Mouse (Mus musculus) midbrain, embryonic 11.5 days (tissue): ENCODE results near the gene Angptl8. TPM values are rescaled to one million over a fixed set of nuclear protein-coding genes. Genes with fewer than 3 reads are reported as not detected.
A peak's percentile ranks its signal among the peaks of the same experiment; 100 is the strongest.

Experiments used
- ATAC-seq: fragments of 200-750 bp; cut with Nextera tagmentation; 2 replicates; pipeline ENCODE4 v1.8.0; 2017; ENCODE audit warnings: moderate TSS enrichment, moderate library complexity; ENCODE audit not compliant: low FRiP score
- DNase-seq: peaks from one replicate; pipeline ENCODE4 v3.0.0; 2015; ENCODE audit warnings: low spot score; ENCODE audit errors: missing footprints
- H3K27ac ChIP-seq: fragments of 300-500 bp; sonication (generic); 2 replicates; pipeline ENCODE4 v1.5.1; 2014; ENCODE audit warnings: low read depth, low read length
- H3K27me3 ChIP-seq: fragments of 300-500 bp; sonication (generic); 2 replicates; pipeline ENCODE4 v1.6.1; 2014; ENCODE audit warnings: mild to moderate bottlenecking, low read length, moderate library complexity, mixed read lengths; ENCODE audit not compliant: control insufficient read depth, insufficient read depth
- H3K36me3 ChIP-seq: fragments of 300-500 bp; sonication (generic); 2 replicates; pipeline ENCODE4 v1.6.1; 2014; ENCODE audit warnings: mild to moderate bottlenecking, low read length, moderate library complexity, mixed read lengths; ENCODE audit not compliant: control insufficient read depth, insufficient read depth
- H3K4me1 ChIP-seq: fragments of 300-500 bp; sonication (generic); 2 replicates; pipeline ENCODE4 v1.6.1; 2014; ENCODE audit warnings: low read length; ENCODE audit not compliant: control insufficient read depth, insufficient read depth
- H3K4me2 ChIP-seq: fragments of 300-500 bp; sonication (generic); 2 replicates; pipeline ENCODE4 v1.6.1; 2014; ENCODE audit warnings: mild to moderate bottlenecking, moderate library complexity
- H3K4me3 ChIP-seq: fragments of 300-500 bp; sonication (generic); 2 replicates; pipeline ENCODE4 v1.5.1; 2014; ENCODE audit warnings: low read depth, low read length
- H3K9ac ChIP-seq: fragments of 300-500 bp; sonication (generic); 2 replicates; pipeline ENCODE4 v1.6.1; 2014; ENCODE audit warnings: low read length
- H3K9me3 ChIP-seq: fragments of 300-500 bp; sonication (generic); 2 replicates; pipeline ENCODE4 v1.6.1; 2016; ENCODE audit warnings: low read length; ENCODE audit not compliant: control insufficient read depth
- WGBS: fragments of 180-500 bp; shearing (Covaris S2); extraction: QIAGEN DNeasy Blood & Tissue Kit; methylation state at CpG from one replicate; pipeline ENCODE4 v1.1.7; 2014; 5-methylcytosine and 5-hydroxymethylcytosine counted together
- polyA plus RNA-seq: library from polyadenylated mRNA; unstranded; fragments of >200 nt; fragmentation: Nextera tagmentation; extraction: Ambion mirVana; gene quantifications from 2 replicates; pipeline ENCODE4 v1.2.1, GENCODE M21; 2014

Angptl8 gene
- polyA plus RNA-seq, 1 experiment from 2014 or later, result 0.22 TPM

DNA sequence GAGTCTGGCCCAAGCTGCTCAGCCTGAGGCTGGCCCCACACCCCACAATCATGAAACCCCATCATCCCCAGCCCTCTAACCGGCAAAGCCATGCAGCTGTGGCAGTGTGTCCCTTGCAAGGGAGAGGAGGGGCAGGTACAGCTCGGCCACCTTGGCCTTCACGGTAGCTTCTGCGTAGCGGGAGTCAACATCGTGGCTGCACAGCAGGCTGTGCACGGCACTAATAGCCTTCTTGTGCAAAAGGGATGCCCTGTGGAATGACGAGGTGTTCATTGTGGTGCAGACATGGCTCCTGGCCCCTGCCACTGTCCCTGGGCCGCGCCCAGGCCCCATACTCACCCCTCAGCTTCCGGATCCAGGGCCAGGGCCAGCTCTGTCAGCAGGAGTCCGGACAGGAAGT lies 15.1 kb upstream of the Angptl8 start:
- ATAC-seq, result no peak
- WGBS, result 92% methylated on average over 12 of the region's 12 CpGs

DNA sequence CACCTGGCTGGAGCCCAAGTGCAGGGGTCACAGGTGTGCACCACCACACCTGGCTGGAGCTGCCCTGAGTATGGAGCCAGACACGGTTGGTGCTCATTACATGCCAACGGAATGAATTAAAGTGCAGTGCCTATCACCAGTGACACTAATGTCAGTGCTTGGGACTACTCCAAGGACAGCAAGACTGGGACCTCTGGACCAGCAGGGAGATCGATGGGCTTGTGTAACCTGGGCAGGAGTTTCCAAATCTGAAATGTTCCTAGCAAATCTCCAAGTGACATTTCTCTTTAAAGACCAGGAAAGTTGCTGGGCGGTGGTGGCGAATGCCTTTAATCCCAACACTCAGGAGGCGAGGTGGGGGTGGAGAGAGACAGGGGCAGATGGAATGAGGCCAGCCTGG lies 12.6 kb upstream of the Angptl8 start:
- Histone ChIP-seq H3K9ac (no peak overlapping the region), H3K36me3 (no peaks in the 10 kb centered on the region), H3K4me1 (no peaks in the 10 kb centered on the region), H3K4me2 (no peak overlapping the region), H3K4me3 (no peak overlapping the region), H3K9me3 (no peaks in the 10 kb centered on the region), H3K27ac (no peak overlapping the region), H3K27me3 (no peaks in the 10 kb centered on the region)
- WGBS, result 82% methylated on average over 6 of the region's 6 CpGs
- DNase-seq (peak; percentile 57), ATAC-seq (no peak)

More for the DNA sequence above, 15.1 kb upstream of the Angptl8 start:
- H3K4me2 ChIP-seq, result no peak overlapping the region
- H3K27ac ChIP-seq, result no peak overlapping the region
- H3K4me3 ChIP-seq, result no peak overlapping the region
- H3K9me3 ChIP-seq, result no peaks in the 10 kb centered on the region
- DNase-seq, result peak; percentile 57
- no peaks in the 10 kb centered on the region for H3K27me3 ChIP-seq
- H3K9ac ChIP-seq, result no peak overlapping the region
- no peaks in the 10 kb centered on the region for H3K36me3 ChIP-seq
- no peaks in the 10 kb centered on the region for H3K4me1 ChIP-seq

- no peak overlapping the region for H3K4me3 ChIP-seq
- H3K9me3 ChIP-seq, result no peaks in the 10 kb centered on the region
- ATAC-seq (no peak), DNase-seq (no peak)
- WGBS, result 81% methylated on average over 4 of the region's 4 CpGs
- no peaks in the 10 kb centered on the region for H3K36me3 ChIP-seq
- H3K27ac ChIP-seq, result no peak overlapping the region
- H3K4me1 ChIP-seq, result no peaks in the 10 kb centered on the region
- no peak overlapping the region for H3K9ac ChIP-seq
- H3K27me3 ChIP-seq, result no peaks in the 10 kb centered on the region
- no peak overlapping the region for H3K4me2 ChIP-seq
These were observed 11.4 kb upstream of the Angptl8 start for GRCm38 (mm10) chr9:21823957-21824356.

DNA sequence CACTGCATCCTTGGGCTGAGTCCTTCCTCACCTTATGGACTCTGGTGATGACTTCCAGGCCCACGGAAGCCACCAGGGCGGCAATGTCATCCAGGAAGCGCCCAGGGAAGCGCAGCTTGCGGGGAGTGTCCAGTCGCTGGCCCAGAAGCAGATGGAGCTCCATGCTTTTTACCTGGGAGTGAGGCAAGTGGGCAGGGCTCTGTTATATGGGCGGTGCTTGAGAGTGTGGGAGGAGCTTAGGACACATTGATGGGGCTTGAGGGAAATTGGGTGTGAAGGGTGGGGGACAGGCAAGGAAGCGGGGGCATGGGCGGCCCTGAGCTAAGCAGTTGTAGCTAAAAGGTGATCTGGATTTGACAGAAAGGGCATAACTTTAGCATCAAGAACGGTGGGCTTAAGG lies 10.9 kb upstream of the Angptl8 start:
- H3K9ac ChIP-seq, result no peak overlapping the region
- no peak overlapping the region for H3K4me3 ChIP-seq
- peak; percentile 73 for DNase-seq
- no peak overlapping the region for H3K27ac ChIP-seq
- no peaks in the 10 kb centered on the region for H3K27me3 ChIP-seq
- no peaks in the 10 kb centered on the region for H3K9me3 ChIP-seq
- 59% methylated on average over 10 of the region's 10 CpGs for WGBS
- H3K36me3 ChIP-seq, result no peaks in the 10 kb centered on the region
- H3K4me1 ChIP-seq, result no peaks in the 10 kb centered on the region
- no peak for ATAC-seq
- no peak overlapping the region for H3K4me2 ChIP-seq

DNA sequence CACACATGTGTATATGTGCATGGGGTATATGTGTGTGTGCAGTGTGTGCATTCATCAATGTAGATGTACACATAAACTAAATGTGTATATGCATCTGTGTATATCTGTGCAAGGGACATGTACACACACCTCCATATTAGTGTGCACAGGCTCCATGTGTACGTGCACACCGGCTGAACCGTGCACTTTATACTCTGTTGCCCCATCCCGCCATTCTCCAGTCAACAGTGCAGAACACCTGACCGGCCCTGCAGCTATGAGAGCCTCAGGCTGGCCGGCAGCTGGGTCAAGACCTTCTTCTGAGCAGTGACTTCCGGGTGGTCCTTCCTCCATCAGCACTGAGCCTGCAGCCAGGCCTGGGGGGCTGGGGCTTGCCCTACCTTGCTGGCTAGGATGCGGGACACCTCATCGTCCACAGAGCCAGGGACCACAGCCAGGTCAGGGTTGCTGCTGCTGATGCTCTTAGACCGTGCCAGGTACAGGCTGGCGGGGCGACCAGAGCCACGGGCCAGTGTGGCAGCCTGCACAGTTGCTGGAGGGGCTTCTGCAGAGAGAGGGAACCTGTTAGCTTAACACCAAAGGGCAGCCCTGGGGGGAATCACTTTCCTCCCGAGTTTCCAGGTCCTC lies 5.4 kb upstream of the Angptl8 start:
- no peak overlapping the region for H3K27ac ChIP-seq
- no peak for ATAC-seq

GRCm38 (mm10) chr9:21830461-21830850 lies 4.9 kb upstream of the Angptl8 start:
- no peak overlapping the region for H3K4me3 ChIP-seq

More for the DNA sequence above, 5.4 kb upstream of the Angptl8 start:
- H3K4me3 ChIP-seq, result no peak overlapping the region
- H3K9ac ChIP-seq, result no peak overlapping the region
- H3K36me3 ChIP-seq, result no peaks in the 10 kb centered on the region
- WGBS, result 93% methylated on average over 14 of the region's 14 CpGs
- no peaks in the 10 kb centered on the region for H3K9me3 ChIP-seq
- H3K27me3 ChIP-seq, result no peaks in the 10 kb centered on the region
- no peaks in the 10 kb centered on the region for H3K4me1 ChIP-seq
- peak; percentile 39 for DNase-seq
- H3K4me2 ChIP-seq, result no peak overlapping the region

GRCm38 (mm10) chr9:21830936-21831335 lies 4.4 kb upstream of the Angptl8 start:
- Histone ChIP-seq H3K36me3 (no peaks in the 10 kb centered on the region), H3K27me3 (no peaks in the 10 kb centered on the region), H3K9me3 (no peaks in the 10 kb centered on the region), H3K27ac (no peak overlapping the region), H3K4me2 (no peak overlapping the region), H3K4me1 (no peaks in the 10 kb centered on the region), H3K9ac (no peak overlapping the region), H3K4me3 (no peak overlapping the region)
- no peak for ATAC-seq
- 93% methylated on average over 11 of the region's 11 CpGs for WGBS
- no peak for DNase-seq

More at GRCm38 (mm10) chr9:21830461-21830850, 4.9 kb upstream of the Angptl8 start:
- no peak for ATAC-seq
- no peak overlapping the region for H3K27ac ChIP-seq
- H3K27me3 ChIP-seq, result no peaks in the 10 kb centered on the region
- 81% methylated on average over 5 of the region's 5 CpGs for WGBS
- no peaks in the 10 kb centered on the region for H3K4me1 ChIP-seq
- H3K4me2 ChIP-seq, result no peak overlapping the region
- H3K36me3 ChIP-seq, result no peaks in the 10 kb centered on the region
- no peak overlapping the region for H3K9ac ChIP-seq
- peak; percentile 54 for DNase-seq
- H3K9me3 ChIP-seq, result no peaks in the 10 kb centered on the region

DNA sequence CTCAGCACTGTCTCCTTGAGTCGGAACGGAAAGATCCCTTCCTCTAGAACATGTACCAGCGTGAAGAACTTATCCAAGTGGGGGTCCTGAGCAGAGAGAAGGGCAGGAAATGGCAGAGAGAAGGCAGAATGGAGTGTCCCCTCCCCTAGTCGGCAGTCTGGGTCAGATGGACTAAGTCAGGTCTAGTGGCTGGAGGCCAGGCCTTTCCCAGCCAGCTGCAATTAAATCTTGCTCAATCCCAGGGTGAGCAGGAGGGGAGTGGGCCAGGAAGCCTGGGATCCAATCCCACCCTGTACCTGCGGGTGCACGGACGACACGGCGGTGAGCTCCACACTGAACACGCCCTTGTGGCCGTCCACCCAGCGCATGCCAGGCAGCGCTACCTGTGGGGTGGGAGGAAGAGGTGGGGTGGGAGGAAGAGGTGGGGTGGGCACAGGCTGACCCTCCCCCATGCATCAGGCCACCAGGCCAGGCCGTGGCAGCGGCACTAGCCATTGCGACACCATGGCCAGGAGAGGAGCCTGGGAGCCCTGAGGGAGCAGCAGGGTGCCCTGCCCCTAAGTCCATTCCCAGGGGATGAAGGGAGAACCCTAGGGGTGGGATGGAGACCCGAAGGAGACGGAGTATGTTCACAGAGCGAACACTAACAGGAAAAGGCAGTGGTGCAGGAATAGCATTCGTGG lies 3.6 kb upstream of the Angptl8 start:
- WGBS, result 91% methylated on average over 20 of the region's 20 CpGs

GRCm38 (mm10) chr9:21837690-21838089 lies 2.4 kb downstream of the Angptl8 start:
- no peaks in the 10 kb centered on the region for H3K9me3 ChIP-seq
- no peak overlapping the region for H3K27ac ChIP-seq
- no peak overlapping the region for H3K9ac ChIP-seq
- 91% methylated on average over 2 of the region's 2 CpGs for WGBS
- H3K27me3 ChIP-seq, result no peaks in the 10 kb centered on the region
- no peak for ATAC-seq
- no peaks in the 10 kb centered on the region for H3K4me1 ChIP-seq
- H3K4me3 ChIP-seq, result no peak overlapping the region
- DNase-seq, result peak; percentile 28
- no peaks in the 10 kb centered on the region for H3K36me3 ChIP-seq
- no peak overlapping the region for H3K4me2 ChIP-seq

More for the DNA sequence above, 3.6 kb upstream of the Angptl8 start:
- Histone ChIP-seq H3K9me3 (no peaks in the 10 kb centered on the region), H3K4me1 (no peaks in the 10 kb centered on the region), H3K27me3 (no peaks in the 10 kb centered on the region), H3K27ac (no peak overlapping the region), H3K36me3 (no peaks in the 10 kb centered on the region), H3K4me2 (no peak overlapping the region), H3K9ac (no peak overlapping the region), H3K4me3 (no peak overlapping the region)
- ATAC-seq, result no peak
- no peak for DNase-seq
